Mouse (Mus musculus): ENCODE data around the gene Mtnr1a. TPM values are rescaled to one million over a fixed set of nuclear protein-coding genes. Genes with fewer than 3 reads are reported as not detected.

The Mtnr1a gene
- not detected in 2 replicates for polyA plus RNA-seq (2012; rRNA removed)

- WGBS = 12% methylated on average over 29 of the region's 29 CpGs
- H3K36me3 ChIP-seq (ENCODE audit: control insufficient read depth, insufficient read depth, low read length) = no peaks in the 10 kb centered on the region
- no peaks in the 10 kb centered on the region for H3K4me1 ChIP-seq (ENCODE audit: control insufficient read depth, insufficient read depth, insufficient read length)
- TF ChIP-seq CTCF (IDR thresholded peaks at IDR 0.05; ENCODE audit: extremely low read depth, insufficient read depth, insufficient read length, insufficient replicate concordance) = peak; percentile 52; the same call in 1 of the 2 replicates
- TF ChIP-seq POLR2A (IDR thresholded peaks at IDR 0.05; ENCODE audit: low read depth, low read length) = no peak
- no peak within 1 kb of the TSS for H3K4me3 ChIP-seq (ENCODE audit: extremely low read depth, insufficient read depth, insufficient read length)
- H3K27me3 ChIP-seq (ENCODE audit: control insufficient read depth, insufficient read depth, low read length) = no peaks in the 10 kb centered on the region
- no peak for DNase-seq (ENCODE audit: low read depth in 1 of 2, low spot score in 2 of 2)
- H3K27ac ChIP-seq (ENCODE audit: insufficient read depth, low read length) = no peak within 1 kb of the TSS
These were observed at the start of gene Mtnr1a for GRCm38 (mm10) chr8:45068759-45069386. Mtnr1a (plus strand) TSS chr8:45069137.

GRCm38 (mm10) chr8:45019241-45019640 is 49.7 kb upstream of the Mtnr1a start:
- no peak overlapping the region for H3K4me3 ChIP-seq (ENCODE audit: extremely low read depth, insufficient read depth, insufficient read length)
- no peak overlapping the region for H3K27ac ChIP-seq (ENCODE audit: insufficient read depth, low read length)
- 88% methylated on average over 5 of the region's 5 CpGs for WGBS
- no peaks in the 10 kb centered on the region for H3K4me1 ChIP-seq (ENCODE audit: control insufficient read depth, insufficient read depth, insufficient read length)
- H3K27me3 ChIP-seq (ENCODE audit: control insufficient read depth, insufficient read depth, low read length) = no peaks in the 10 kb centered on the region
- no peak for TF ChIP-seq CTCF (IDR thresholded peaks at IDR 0.05; ENCODE audit: extremely low read depth, insufficient read depth, insufficient read length, insufficient replicate concordance)
- no peak for TF ChIP-seq POLR2A (IDR thresholded peaks at IDR 0.05; ENCODE audit: low read depth, low read length)
- H3K36me3 ChIP-seq (ENCODE audit: control insufficient read depth, insufficient read depth, low read length) = no peaks in the 10 kb centered on the region
- DNase-seq (ENCODE audit: low read depth in 1 of 2, low spot score in 2 of 2) = no peak

- Histone ChIP-seq H3K4me1 (ENCODE audit: control insufficient read depth, insufficient read depth, insufficient read length) (no peaks in the 10 kb centered on the region), H3K36me3 (ENCODE audit: control insufficient read depth, insufficient read depth, low read length) (no peaks in the 10 kb centered on the region), H3K27me3 (ENCODE audit: control insufficient read depth, insufficient read depth, low read length) (no peaks in the 10 kb centered on the region), H3K27ac (ENCODE audit: insufficient read depth, low read length) (no peak overlapping the region), H3K4me3 (ENCODE audit: extremely low read depth, insufficient read depth, insufficient read length) (no peak overlapping the region)
- no peak for DNase-seq (ENCODE audit: low read depth in 1 of 2, low spot score in 2 of 2)
- 91% methylated on average over 5 of the region's 5 CpGs for WGBS
- TF ChIP-seq POLR2A (IDR thresholded peaks at IDR 0.05; ENCODE audit: low read depth, low read length) (no peak), CTCF (IDR thresholded peaks at IDR 0.05; ENCODE audit: extremely low read depth, insufficient read depth, insufficient read length, insufficient replicate concordance) (no peak)
These were observed 47.8 kb upstream of the Mtnr1a start for GRCm38 (mm10) chr8:45021171-45021570.

GRCm38 (mm10) chr8:45021911-45022665 is 46.8 kb upstream of the Mtnr1a start:
- Histone ChIP-seq H3K36me3 (ENCODE audit: control insufficient read depth, insufficient read depth, low read length) (no peaks in the 10 kb centered on the region), H3K4me1 (ENCODE audit: control insufficient read depth, insufficient read depth, insufficient read length) (no peaks in the 10 kb centered on the region), H3K27me3 (ENCODE audit: control insufficient read depth, insufficient read depth, low read length) (no peaks in the 10 kb centered on the region), H3K4me3 (ENCODE audit: extremely low read depth, insufficient read depth, insufficient read length) (no peak overlapping the region), H3K27ac (ENCODE audit: insufficient read depth, low read length) (no peak overlapping the region)
- no peak for DNase-seq (ENCODE audit: low read depth in 1 of 2, low spot score in 2 of 2)
- no peak for TF ChIP-seq POLR2A (IDR thresholded peaks at IDR 0.05; ENCODE audit: low read depth, low read length)
- no peak for TF ChIP-seq CTCF (IDR thresholded peaks at IDR 0.05; ENCODE audit: extremely low read depth, insufficient read depth, insufficient read length, insufficient replicate concordance)
- 91% methylated on average over 21 of the region's 21 CpGs for WGBS

GRCm38 (mm10) chr8:45028081-45028497 is 40.8 kb upstream of the Mtnr1a start:
- no peaks in the 10 kb centered on the region for H3K4me1 ChIP-seq (ENCODE audit: control insufficient read depth, insufficient read depth, insufficient read length)
- no peaks in the 10 kb centered on the region for H3K36me3 ChIP-seq (ENCODE audit: control insufficient read depth, insufficient read depth, low read length)
- 62% methylated on average over 6 of the region's 6 CpGs for WGBS
- no peak overlapping the region for H3K27ac ChIP-seq (ENCODE audit: insufficient read depth, low read length)
- H3K4me3 ChIP-seq (ENCODE audit: extremely low read depth, insufficient read depth, insufficient read length) = no peak overlapping the region
- no peak for TF ChIP-seq POLR2A (IDR thresholded peaks at IDR 0.05; ENCODE audit: low read depth, low read length)
- TF ChIP-seq CTCF (IDR thresholded peaks at IDR 0.05; ENCODE audit: extremely low read depth, insufficient read depth, insufficient read length, insufficient replicate concordance) = no peak
- no peak for DNase-seq (ENCODE audit: low read depth in 1 of 2, low spot score in 2 of 2)
- no peaks in the 10 kb centered on the region for H3K27me3 ChIP-seq (ENCODE audit: control insufficient read depth, insufficient read depth, low read length)

GRCm38 (mm10) chr8:45038350-45038749 is 30.6 kb upstream of the Mtnr1a start:
- H3K27ac ChIP-seq (ENCODE audit: insufficient read depth, low read length) = no peak overlapping the region
- WGBS = 87% methylated on average over 15 of the region's 15 CpGs
- H3K36me3 ChIP-seq (ENCODE audit: control insufficient read depth, insufficient read depth, low read length) = no peaks in the 10 kb centered on the region

GRCm38 (mm10) chr8:45044160-45044559 is 24.8 kb upstream of the Mtnr1a start:
- Histone ChIP-seq H3K36me3 (ENCODE audit: control insufficient read depth, insufficient read depth, low read length) (no peaks in the 10 kb centered on the region), H3K27me3 (ENCODE audit: control insufficient read depth, insufficient read depth, low read length) (no peaks in the 10 kb centered on the region), H3K4me3 (ENCODE audit: extremely low read depth, insufficient read depth, insufficient read length) (no peak overlapping the region), H3K4me1 (ENCODE audit: control insufficient read depth, insufficient read depth, insufficient read length) (no peaks in the 10 kb centered on the region), H3K27ac (ENCODE audit: insufficient read depth, low read length) (no peak overlapping the region)
- TF ChIP-seq POLR2A (IDR thresholded peaks at IDR 0.05; ENCODE audit: low read depth, low read length) = no peak
- no peak for TF ChIP-seq CTCF (IDR thresholded peaks at IDR 0.05; ENCODE audit: extremely low read depth, insufficient read depth, insufficient read length, insufficient replicate concordance)
- WGBS = 95% methylated on average over 26 of the region's 26 CpGs
- no peak for DNase-seq (ENCODE audit: low read depth in 1 of 2, low spot score in 2 of 2)

More at GRCm38 (mm10) chr8:45038350-45038749, 30.6 kb upstream of the Mtnr1a start:
- no peaks in the 10 kb centered on the region for H3K27me3 ChIP-seq (ENCODE audit: control insufficient read depth, insufficient read depth, low read length)
- H3K4me1 ChIP-seq (ENCODE audit: control insufficient read depth, insufficient read depth, insufficient read length) = no peaks in the 10 kb centered on the region
- no peak overlapping the region for H3K4me3 ChIP-seq (ENCODE audit: extremely low read depth, insufficient read depth, insufficient read length)
- no peak for DNase-seq (ENCODE audit: low read depth in 1 of 2, low spot score in 2 of 2)
- TF ChIP-seq POLR2A (IDR thresholded peaks at IDR 0.05; ENCODE audit: low read depth, low read length) = no peak
- TF ChIP-seq CTCF (IDR thresholded peaks at IDR 0.05; ENCODE audit: extremely low read depth, insufficient read depth, insufficient read length, insufficient replicate concordance) = no peak

All from spleen, adult 2 months (tissue).